Mouse (Mus musculus): ENCODE data around the gene Zgpat. TPM values are rescaled to one million over a fixed set of nuclear protein-coding genes. Genes with fewer than 3 reads are reported as not detected.

The Zgpat gene
- polyA plus RNA-seq, 1 experiment, result 21.7 TPM

DNA sequence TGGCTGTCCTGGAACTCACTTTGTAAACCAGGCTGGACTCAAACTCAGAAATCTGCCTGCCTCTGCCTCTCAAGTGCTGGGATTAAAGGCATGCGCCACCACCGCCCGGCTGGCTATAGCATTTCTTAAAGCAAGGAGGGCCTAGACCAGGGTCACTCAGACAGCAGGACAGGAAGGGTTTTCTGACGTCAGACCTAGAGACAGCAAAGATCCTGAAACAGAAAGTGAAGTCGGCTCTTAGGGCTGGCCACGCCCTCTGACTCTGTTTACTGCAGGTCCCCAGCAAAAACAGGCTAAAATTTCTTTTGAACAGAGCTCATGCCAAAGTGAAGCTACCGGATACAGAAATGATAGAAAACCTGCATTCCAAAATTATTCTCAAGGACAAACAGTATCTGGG is 44.9 kb downstream of the Zgpat start:
- TF ChIP-seq REST (IDR thresholded peaks at IDR 0.05; ENCODE audit: insufficient read depth, insufficient read length) (no peak), POLR2AphosphoS2 (IDR thresholded peaks at IDR 0.05; ENCODE audit: insufficient read length, low read depth) (no peak), TCF3 (IDR thresholded peaks at IDR 0.05; ENCODE audit: insufficient read length, low read depth) (no peak)
- Histone ChIP-seq H3K36me3 (ENCODE audit: control insufficient read depth, insufficient read depth) (no peaks in the 10 kb centered on the region), H3K27me3 (ENCODE audit: control insufficient read depth, insufficient read depth, insufficient read length) (no peaks in the 10 kb centered on the region), H3K4me3 (no peak overlapping the region), H3ac (ENCODE audit: control insufficient read depth, insufficient read length) (no peak overlapping the region), H3K4me2 (ENCODE audit: low read depth) (no peak overlapping the region), H3K79me2 (ENCODE audit: control insufficient read depth, insufficient read depth) (no peaks in the 10 kb centered on the region)

DNA sequence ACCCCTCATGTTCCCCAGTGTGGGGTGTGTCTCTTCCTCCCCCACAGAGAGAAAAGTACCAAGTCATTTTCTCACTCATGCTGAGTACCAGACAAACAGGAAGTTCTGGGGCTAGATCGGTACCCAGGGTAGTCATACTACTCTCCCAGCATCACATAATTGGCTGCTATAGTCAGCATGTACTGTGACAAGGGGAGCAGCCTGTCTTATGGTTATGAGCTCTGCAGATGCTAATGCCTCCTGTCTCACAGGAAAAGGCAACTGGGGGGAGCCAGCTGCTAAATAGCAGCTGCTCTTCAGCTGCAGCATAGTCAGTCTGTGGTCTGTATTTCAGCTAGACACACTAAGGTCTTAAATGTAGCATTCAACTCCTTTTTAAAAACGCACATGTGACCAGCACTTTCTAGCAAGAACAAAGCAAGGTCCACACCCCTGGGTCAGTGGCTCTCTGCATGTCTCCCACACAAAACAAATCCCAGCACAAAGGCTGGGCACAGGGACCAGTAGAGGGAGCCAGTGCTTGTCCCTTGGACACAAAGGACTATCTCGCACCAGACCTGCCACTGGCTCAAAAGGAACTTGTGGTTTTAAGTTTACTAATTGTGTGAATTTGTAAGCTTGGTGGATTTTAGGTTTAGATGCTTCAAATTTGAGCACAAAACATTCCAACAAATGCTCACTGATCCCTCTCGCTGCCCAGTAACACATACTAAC is 46.2 kb downstream of the Zgpat start:
- H3K4me2 ChIP-seq (ENCODE audit: low read depth), result no peak overlapping the region
- H3K27me3 ChIP-seq (ENCODE audit: control insufficient read depth, insufficient read depth, insufficient read length), result no peaks in the 10 kb centered on the region
- peak in 1 of 3 experiments; percentile 13 for TF ChIP-seq MYOD1 (IDR thresholded peaks at IDR 0.05; ENCODE audit: control insufficient read depth in 1 of 3, insufficient read length in 2 of 3, low read depth in 2 of 3)
- TF ChIP-seq USF1 (IDR thresholded peaks at IDR 0.05; ENCODE audit: low read depth), result peak; percentile 19
- no peak for TF ChIP-seq MAX (IDR thresholded peaks at IDR 0.05; ENCODE audit: low read depth)
- H3K79me2 ChIP-seq (ENCODE audit: control insufficient read depth, insufficient read depth), result no peaks in the 10 kb centered on the region
- H3ac ChIP-seq (ENCODE audit: control insufficient read depth, insufficient read length), result no peak overlapping the region
- no peak overlapping the region for H3K4me3 ChIP-seq
- no peaks in the 10 kb centered on the region for H3K36me3 ChIP-seq (ENCODE audit: control insufficient read depth, insufficient read depth)

DNA sequence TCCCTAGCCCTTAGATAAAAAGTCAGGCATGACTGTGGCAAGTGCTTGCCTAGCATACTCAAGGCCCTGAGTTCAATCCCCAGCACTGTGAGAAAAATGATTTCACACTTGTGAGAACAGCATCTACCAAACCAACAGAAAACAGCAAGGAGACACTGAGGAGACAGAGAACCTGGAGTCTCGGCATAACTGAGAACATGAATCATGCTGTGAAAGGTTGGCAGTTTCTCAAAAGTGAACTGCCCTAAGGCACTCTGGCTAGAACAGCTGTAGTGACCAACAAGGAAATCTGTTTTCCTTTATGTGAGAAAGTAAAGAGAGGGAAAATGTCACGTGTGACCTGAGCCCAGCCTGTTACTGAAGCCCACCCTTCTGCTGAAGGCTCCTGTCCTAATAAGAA is 48.4 kb downstream of the Zgpat start:
- no peak overlapping the region for H3K4me3 ChIP-seq
- no peaks in the 10 kb centered on the region for H3K27me3 ChIP-seq (ENCODE audit: control insufficient read depth, insufficient read depth, insufficient read length)
- no peak overlapping the region for H3K4me2 ChIP-seq (ENCODE audit: low read depth)
- no peaks in the 10 kb centered on the region for H3K36me3 ChIP-seq (ENCODE audit: control insufficient read depth, insufficient read depth)
- H3K79me2 ChIP-seq (ENCODE audit: control insufficient read depth, insufficient read depth), result no peaks in the 10 kb centered on the region
- H3ac ChIP-seq (ENCODE audit: control insufficient read depth, insufficient read length), result no peak overlapping the region
- TF ChIP-seq POLR2A (IDR thresholded peaks at IDR 0.05; ENCODE audit: insufficient read length, low read depth), result no peak
- TF ChIP-seq USF1 (IDR thresholded peaks at IDR 0.05; ENCODE audit: low read depth), result peak; percentile 63
- peak in 1 of 3 experiments; percentile 22 for TF ChIP-seq MYOD1 (IDR thresholded peaks at IDR 0.05; ENCODE audit: control insufficient read depth in 1 of 3, insufficient read length in 2 of 3, low read depth in 2 of 3)

DNA sequence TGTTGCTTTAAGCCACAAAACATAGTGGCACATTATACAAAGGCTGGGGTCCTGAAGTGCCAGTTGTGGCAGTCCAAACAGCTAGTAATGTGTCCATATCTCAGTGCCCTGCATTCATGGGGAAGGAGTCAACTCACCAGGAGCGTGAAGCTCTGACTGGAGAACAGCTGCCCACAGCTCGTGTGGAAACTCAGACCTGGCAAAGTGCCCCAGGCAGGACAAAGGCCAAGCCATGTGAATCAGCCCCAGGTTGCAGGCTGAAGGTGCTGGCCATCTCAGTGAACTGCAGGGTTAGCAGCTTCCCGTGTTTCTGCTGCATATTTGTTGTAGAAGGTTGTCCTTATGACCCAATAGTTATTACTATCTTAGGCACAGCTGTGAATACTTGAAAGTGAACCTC is 51.2 kb downstream of the Zgpat start:
- Histone ChIP-seq H3K4me3 (no peak overlapping the region), H3ac (ENCODE audit: control insufficient read depth, insufficient read length) (no peak overlapping the region), H3K4me2 (ENCODE audit: low read depth) (no peak overlapping the region), H3K36me3 (ENCODE audit: control insufficient read depth, insufficient read depth) (no peaks in the 10 kb centered on the region), H3K27me3 (ENCODE audit: control insufficient read depth, insufficient read depth, insufficient read length) (no peaks in the 10 kb centered on the region), H3K79me2 (ENCODE audit: control insufficient read depth, insufficient read depth) (no peaks in the 10 kb centered on the region)
- TF ChIP-seq MYOD1 (IDR thresholded peaks at IDR 0.05; ENCODE audit: control insufficient read depth in 1 of 3, insufficient read length in 2 of 3, low read depth in 2 of 3), result peak in 2 of 3 experiments; percentile 47 to 68
- no peak for TF ChIP-seq POLR2A (IDR thresholded peaks at IDR 0.05; ENCODE audit: insufficient read length, low read depth)
- no peak for TF ChIP-seq MAX (IDR thresholded peaks at IDR 0.05; ENCODE audit: low read depth)
- TF ChIP-seq REST (IDR thresholded peaks at IDR 0.05; ENCODE audit: insufficient read depth, insufficient read length), result no peak
- TF ChIP-seq E2F4 (IDR thresholded peaks at IDR 0.05; ENCODE audit: insufficient read depth), result no peak
- no peak for TF ChIP-seq TCF12 (IDR thresholded peaks at IDR 0.05; ENCODE audit: insufficient read depth, poor library complexity, severe bottlenecking)
- no peak for TF ChIP-seq POLR2AphosphoS2 (IDR thresholded peaks at IDR 0.05; ENCODE audit: insufficient read length, low read depth)
- TF ChIP-seq MYOG (IDR thresholded peaks at IDR 0.05; ENCODE audit: control insufficient read depth in 1 of 3, insufficient read depth in 1 of 3, insufficient read length in 2 of 3, low read depth in 2 of 3), result peak in 1 of 3 experiments; percentile 75

DNA sequence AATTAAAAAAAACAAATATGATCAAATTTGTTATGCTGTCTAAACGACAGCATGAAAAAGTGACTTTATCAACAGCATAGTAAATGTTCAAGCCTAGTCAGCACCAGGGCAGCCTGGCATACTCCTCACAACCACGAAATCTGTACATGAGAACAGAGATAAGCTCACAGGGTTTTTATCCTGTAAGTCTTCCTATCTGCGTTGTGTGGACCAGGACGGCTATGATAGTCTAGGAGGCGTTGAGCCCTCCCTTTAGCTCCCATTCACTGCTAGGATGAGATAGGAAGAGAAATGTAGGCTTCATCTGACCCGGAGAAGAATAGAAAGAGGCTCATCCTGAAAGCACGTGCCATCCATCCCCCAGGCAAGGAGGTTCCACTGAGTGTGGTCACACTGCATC is 54.6 kb downstream of the Zgpat start:
- H3K36me3 ChIP-seq (ENCODE audit: control insufficient read depth, insufficient read depth), result no peaks in the 10 kb centered on the region
- H3K79me2 ChIP-seq (ENCODE audit: control insufficient read depth, insufficient read depth), result no peaks in the 10 kb centered on the region
- H3ac ChIP-seq (ENCODE audit: control insufficient read depth, insufficient read length), result no peak overlapping the region
- H3K4me2 ChIP-seq (ENCODE audit: low read depth), result no peak overlapping the region
- H3K27me3 ChIP-seq (ENCODE audit: control insufficient read depth, insufficient read depth, insufficient read length), result no peaks in the 10 kb centered on the region
- TF ChIP-seq POLR2A (IDR thresholded peaks at IDR 0.05; ENCODE audit: insufficient read length, low read depth) (no peak), MAX (IDR thresholded peaks at IDR 0.05; ENCODE audit: low read depth) (no peak)
- H3K4me3 ChIP-seq, result no peak overlapping the region

DNA sequence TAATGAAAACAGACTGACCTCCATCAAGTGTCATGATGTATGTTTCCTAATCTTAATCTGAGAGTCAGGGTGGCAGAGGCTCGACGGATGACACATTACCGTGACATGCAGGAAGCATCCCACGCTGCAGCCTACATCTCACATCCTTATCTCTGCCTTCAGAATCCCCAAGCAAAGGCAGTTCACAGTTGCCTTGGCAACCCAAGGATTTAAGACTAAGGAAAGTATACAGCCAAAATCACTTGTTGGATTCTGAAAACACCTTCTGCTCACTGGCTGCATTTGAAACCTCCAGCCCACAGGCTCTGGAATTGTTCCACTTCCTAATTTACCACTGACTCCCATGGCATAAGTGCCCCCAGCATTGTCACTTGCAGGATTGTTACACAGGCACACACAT is 55.7 kb downstream of the Zgpat start:
- H3K4me3 ChIP-seq, result no peak overlapping the region
- TF ChIP-seq SRF (IDR thresholded peaks at IDR 0.05; ENCODE audit: control insufficient read depth, insufficient read length, low read depth) (no peak), POLR2A (IDR thresholded peaks at IDR 0.05; ENCODE audit: insufficient read length, low read depth) (no peak), TCF3 (IDR thresholded peaks at IDR 0.05; ENCODE audit: insufficient read length, low read depth) (no peak), MAX (IDR thresholded peaks at IDR 0.05; ENCODE audit: low read depth) (no peak), E2F4 (IDR thresholded peaks at IDR 0.05; ENCODE audit: insufficient read depth) (no peak)
- no peak overlapping the region for H3ac ChIP-seq (ENCODE audit: control insufficient read depth, insufficient read length)
- H3K4me2 ChIP-seq (ENCODE audit: low read depth), result no peak overlapping the region
- H3K36me3 ChIP-seq (ENCODE audit: control insufficient read depth, insufficient read depth), result no peaks in the 10 kb centered on the region
- no peaks in the 10 kb centered on the region for H3K79me2 ChIP-seq (ENCODE audit: control insufficient read depth, insufficient read depth)
- H3K27me3 ChIP-seq (ENCODE audit: control insufficient read depth, insufficient read depth, insufficient read length), result no peaks in the 10 kb centered on the region

All from myocyte (in vitro differentiated cells).